Mouse (Mus musculus): ENCODE data around the gene Fnd3c2. TPM values are rescaled to one million over a fixed set of nuclear protein-coding genes. Genes with fewer than 3 reads are reported as not detected.
"Not testable (repeated sequence)": the region's sequence is repeated elsewhere in the genome, so short reads cannot be mapped to it uniquely, and the experiment has no call there.

Gene Fnd3c2
- not detected for total RNA-seq (2021)
- long read RNA-seq, experiment 1, result 0 reads
- long read RNA-seq, experiment 2, result 0 reads

- no peak within 1 kb of the TSS for H3K4me3 ChIP-seq
Measured at GRCm38 (mm10) chrX:106255276-106255675, at the start of gene Fnd3c2. Gene Fnd3c2 (minus strand): TSS chrX:106255376.

DNA sequence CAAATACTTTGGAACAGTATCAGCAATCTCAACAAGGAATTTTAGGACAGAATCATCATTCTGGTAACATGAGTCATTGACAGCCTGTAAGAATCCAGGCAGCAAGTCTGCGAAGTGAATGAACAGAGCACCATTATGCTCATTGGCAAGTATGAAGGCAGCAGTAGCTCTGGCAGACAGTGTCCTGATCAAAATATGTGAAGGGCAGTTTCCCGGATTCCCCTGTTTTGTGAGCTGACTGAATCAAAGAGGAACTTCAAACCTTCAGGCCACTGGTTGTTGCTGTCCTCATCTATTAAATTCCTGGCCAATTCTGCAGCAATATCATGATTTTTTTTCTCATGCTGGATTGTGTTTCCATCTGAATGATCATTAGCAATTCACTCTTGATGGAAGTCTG lies 29.3 kb upstream of the Fnd3c2 start:
- intact Hi-C loops (cut with DNase I), result no loop called here
- no peak overlapping the region for H3K27ac ChIP-seq
- H3K4me3 ChIP-seq, result no peak overlapping the region
- DNase-seq (ENCODE audit: extremely low spot score in 1 of 2, low spot score in 2 of 2), result no peak
- TF ChIP-seq CTCF (IDR thresholded peaks at IDR 0.05), result no peak

More at GRCm38 (mm10) chrX:106255276-106255675, at the start of gene Fnd3c2:
- no peak within 1 kb of the TSS for H3K27ac ChIP-seq
- no peak for DNase-seq (ENCODE audit: extremely low spot score in 1 of 2, low spot score in 2 of 2)
- intact Hi-C loops (cut with DNase I), result no loop called here
- TF ChIP-seq CTCF (IDR thresholded peaks at IDR 0.05), result no peak

- no peak for DNase-seq (ENCODE audit: extremely low spot score in 1 of 2, low spot score in 2 of 2)
- Histone ChIP-seq H3K4me3 (peak within 1 kb of the TSS; percentile 66), H3K27ac (peak within 1 kb of the TSS; percentile 92)
- TF ChIP-seq CTCF (IDR thresholded peaks at IDR 0.05), result no peak
- intact Hi-C loops (cut with DNase I), result no loop called here
Measured at GRCm38 (mm10) chrX:106221058-106221457, 34.1 kb downstream of the Fnd3c2 start, which contains the start of gene Taf9b. Gene Taf9b (minus strand): TSS chrX:106221158.

- intact Hi-C loops (cut with DNase I), result no loop called here
- Histone ChIP-seq H3K27ac (peak overlapping the region; percentile 92), H3K4me3 (peak overlapping the region; percentile 66)
- DNase-seq (ENCODE audit: extremely low spot score in 1 of 2, low spot score in 2 of 2), result peak; percentile 73 to 76
- peak; percentile 9; the same call in 1 of the 2 replicates for TF ChIP-seq CTCF (IDR thresholded peaks at IDR 0.05)
Measured at GRCm38 (mm10) chrX:106219171-106220032, 35.8 kb downstream of the Fnd3c2 start.

- TF ChIP-seq CTCF (IDR thresholded peaks at IDR 0.05), result no peak
- DNase-seq (ENCODE audit: extremely low spot score in 1 of 2, low spot score in 2 of 2), result no peak
- Histone ChIP-seq H3K4me3 (no peak overlapping the region), H3K27ac (no peak overlapping the region)
- intact Hi-C loops (cut with DNase I), result loop anchor here (10.0 kb wide), 1 partner anchor 176 kb away; no protein-coding TSS in a partner anchor
Measured at GRCm38 (mm10) chrX:106209100-106209499, 46.1 kb downstream of the Fnd3c2 start.

DNA sequence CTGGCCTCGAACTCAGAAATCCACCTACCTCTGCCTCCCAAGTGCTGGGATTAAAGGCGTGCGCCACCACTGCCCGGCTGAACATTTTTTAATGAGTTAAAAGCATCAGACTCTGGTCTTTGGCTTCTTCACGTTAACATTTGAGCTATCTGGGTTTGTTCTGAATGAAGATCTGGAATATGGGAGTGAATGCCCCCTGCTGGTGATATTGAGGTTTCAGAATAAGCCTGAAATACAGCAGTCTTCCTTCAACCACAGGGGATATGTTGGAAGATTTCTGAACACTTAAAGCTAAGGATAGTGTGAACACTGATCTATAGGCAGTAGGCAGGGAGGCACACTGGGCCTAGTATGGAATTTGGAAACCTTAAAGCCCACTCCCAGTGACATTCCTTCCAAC lies 56.3 kb downstream of the Fnd3c2 start:
- H3K27ac ChIP-seq, result no peak overlapping the region
- H3K4me3 ChIP-seq, result no peak overlapping the region
- no peak for DNase-seq (ENCODE audit: extremely low spot score in 1 of 2, low spot score in 2 of 2)
- intact Hi-C loops (cut with DNase I), result no loop called here
- TF ChIP-seq CTCF (IDR thresholded peaks at IDR 0.05), result peak; percentile 48

DNA sequence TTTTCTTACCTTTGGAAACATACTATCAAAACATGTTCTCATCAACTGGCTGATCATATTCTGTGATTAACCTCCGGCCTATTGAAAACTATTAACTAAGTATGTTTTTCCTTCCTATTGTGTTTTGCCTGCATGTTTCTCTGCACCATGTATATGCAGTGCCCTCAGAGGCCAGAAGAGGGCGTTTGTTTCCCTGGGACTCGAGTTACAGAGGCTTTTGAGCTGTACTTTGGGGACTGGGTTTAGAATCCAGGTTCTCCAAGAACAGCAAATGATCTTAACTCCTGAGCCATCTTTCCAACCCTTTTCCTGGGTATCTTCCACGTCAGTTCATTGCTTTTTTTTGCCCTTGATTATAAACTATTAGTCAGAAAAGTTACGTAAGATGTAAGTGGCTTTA lies 57.9 kb downstream of the Fnd3c2 start:
- Histone ChIP-seq H3K27ac (no peak overlapping the region), H3K4me3 (no peak overlapping the region)
- intact Hi-C loops (cut with DNase I), result no loop called here
- DNase-seq (ENCODE audit: extremely low spot score in 1 of 2, low spot score in 2 of 2), result no peak
- TF ChIP-seq CTCF (IDR thresholded peaks at IDR 0.05), result peak; percentile 41

- H3K4me3 ChIP-seq; H3K27ac ChIP-seq; DNase-seq (ENCODE audit: extremely low spot score in 1 of 2, low spot score in 2 of 2); intact Hi-C loops (cut with DNase I): not testable (repeated sequence)
Measured at GRCm38 (mm10) chrX:106194361-106194760, 60.8 kb downstream of the Fnd3c2 start.

GRCm38 (mm10) chrX:106190091-106190490 lies 65.1 kb downstream of the Fnd3c2 start:
- DNase-seq (ENCODE audit: extremely low spot score in 1 of 2, low spot score in 2 of 2), result no peak
- no peak for TF ChIP-seq CTCF (IDR thresholded peaks at IDR 0.05)

GRCm38 (mm10) chrX:106189356-106189755 lies 65.8 kb downstream of the Fnd3c2 start:
- H3K27ac ChIP-seq, result no peak overlapping the region
- intact Hi-C loops (cut with DNase I), result loop anchor here (5.0 kb wide), 1 partner anchor 262 kb away; the partner anchor contains the start of gene Atrx
- peak overlapping the region; percentile 61; the same call in 1 of the 2 replicates for H3K4me3 ChIP-seq
- TF ChIP-seq CTCF (IDR thresholded peaks at IDR 0.05), result no peak
- DNase-seq (ENCODE audit: extremely low spot score in 1 of 2, low spot score in 2 of 2), result no peak

More at GRCm38 (mm10) chrX:106190091-106190490, 65.1 kb downstream of the Fnd3c2 start:
- H3K27ac ChIP-seq, result no peak overlapping the region
- no peak overlapping the region for H3K4me3 ChIP-seq
- intact Hi-C loops (cut with DNase I), result no loop called here

GRCm38 (mm10) chrX:106187737-106188136 lies 67.4 kb downstream of the Fnd3c2 start:
- Histone ChIP-seq H3K4me3 (peak overlapping the region; percentile 61), H3K27ac (peak overlapping the region; percentile 84)
- no peak for TF ChIP-seq CTCF (IDR thresholded peaks at IDR 0.05)
- peak in 1 of 2 experiments; percentile 14 for DNase-seq (ENCODE audit: extremely low spot score in 1 of 2, low spot score in 2 of 2)
- intact Hi-C loops (cut with DNase I), result loop anchor here (5.0 kb wide), 1 partner anchor 260 kb away; the partner anchor contains the start of gene Atrx
